Mouse (Mus musculus) forebrain, embryonic 14.5 days (tissue): ENCODE measurements around the gene Trpm3. TPM values are rescaled to one million over a fixed set of nuclear protein-coding genes. Genes with fewer than 3 reads are reported as not detected.
A peak's percentile ranks its signal among the peaks of the same experiment; 100 is the strongest.

Experiments used
- ATAC-seq: fragments of 200-750 bp; cut with Nextera tagmentation; 2 replicates; pipeline ENCODE4 v1.8.0; 2017; ENCODE audit warnings: mild to moderate bottlenecking, moderate library complexity
- DNase-seq: peaks from one replicate; pipeline ENCODE4 v3.0.0-alpha.2; 2015; ENCODE audit warnings: low spot score
- H3K27ac ChIP-seq: fragments of 300-500 bp; sonication (generic); 2 replicates; pipeline ENCODE4 v1.5.1; 2014; ENCODE audit warnings: low read depth, mild to moderate bottlenecking, control low read depth, low read length, moderate library complexity
- H3K27me3 ChIP-seq: fragments of 300-500 bp; sonication (generic); replicated peaks from 2 replicates; pipeline ENCODE4 v1.6.1; 2014; ENCODE audit warnings: low read length, control low read depth, mixed read lengths; ENCODE audit not compliant: control insufficient read depth, insufficient read depth
- H3K36me3 ChIP-seq: fragments of 300-500 bp; sonication (generic); 2 replicates; pipeline ENCODE4 v1.6.1; 2014; ENCODE audit warnings: low read length, control low read depth; ENCODE audit not compliant: control insufficient read depth, insufficient read depth
- H3K4me1 ChIP-seq: fragments of 300-500 bp; sonication (generic); 2 replicates; pipeline ENCODE4 v1.6.1; 2014; ENCODE audit warnings: antibody characterized with exemption, low read length, control low read depth; ENCODE audit not compliant: control insufficient read depth, insufficient read depth
- H3K4me2 ChIP-seq: fragments of 300-500 bp; sonication (generic); 2 replicates; pipeline ENCODE4 v1.6.1; 2014; ENCODE audit warnings: mild to moderate bottlenecking, control low read depth, low read length
- H3K4me3 ChIP-seq: fragments of 300-500 bp; sonication (generic); 2 replicates; pipeline ENCODE4 v1.5.1; 2014; ENCODE audit warnings: low read depth, low read length, control low read depth
- H3K9ac ChIP-seq: fragments of 300-500 bp; sonication (generic); 2 replicates; pipeline ENCODE4 v1.6.1; 2014; ENCODE audit warnings: mild to moderate bottlenecking, low read length, control low read depth, moderate library complexity
- H3K9me3 ChIP-seq: fragments of 300-500 bp; sonication (generic); replicated peaks from 2 replicates; pipeline ENCODE4 v1.6.1; 2016; ENCODE audit warnings: low read length, control low read depth, mixed read lengths; ENCODE audit not compliant: control insufficient read depth
- WGBS: fragments of 180-500 bp; shearing (Covaris S2); extraction: QIAGEN DNeasy Blood & Tissue Kit; methylation state at CpG from one replicate; pipeline ENCODE4 v1.1.7; 2014; 5-methylcytosine and 5-hydroxymethylcytosine counted together
- polyA plus RNA-seq: library from polyadenylated mRNA; unstranded; fragments of >200 nt; fragmentation: Nextera tagmentation; extraction: Ambion mirVana; gene quantifications from 2 replicates; pipeline ENCODE4 v1.2.1, GENCODE M21; 2014

Trpm3 gene
- polyA plus RNA-seq, 1 experiment from 2014 or later = 10.7 TPM

DNA sequence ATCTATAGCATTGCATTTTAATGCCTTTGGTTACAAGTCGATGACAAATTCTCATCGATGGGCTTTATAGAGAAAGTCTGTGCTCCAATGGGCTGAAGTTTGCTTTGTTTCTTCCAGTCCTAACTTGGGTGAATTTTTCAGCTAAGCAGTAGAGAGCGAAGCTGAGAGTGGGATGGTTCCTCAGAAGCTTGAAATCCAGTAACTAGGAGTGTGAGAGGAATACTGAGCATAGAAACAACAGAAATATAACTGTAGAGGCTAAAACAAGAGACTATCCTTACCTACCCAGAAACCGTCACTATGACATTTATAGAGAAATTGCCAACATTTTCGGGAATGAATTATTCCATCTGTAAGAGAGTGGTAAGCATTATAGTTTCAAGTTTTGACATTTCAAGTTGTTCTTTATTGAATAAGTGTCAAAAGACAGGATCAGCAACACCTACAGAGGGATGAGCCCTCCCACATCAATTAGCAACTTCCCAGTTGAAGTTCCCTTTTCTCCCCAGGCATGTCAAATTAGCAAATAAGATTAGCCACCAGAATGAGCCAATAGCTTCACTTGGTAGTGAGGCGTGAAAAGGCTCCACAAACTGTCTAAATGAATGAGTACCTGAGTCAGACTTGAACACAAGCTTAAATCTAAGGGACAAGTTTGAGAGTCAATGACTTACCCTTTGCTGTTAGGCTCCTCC is 339.6 kb downstream of the Trpm3 start:
- no peak for DNase-seq
- WGBS = 91% methylated on average over 6 of the region's 6 CpGs

DNA sequence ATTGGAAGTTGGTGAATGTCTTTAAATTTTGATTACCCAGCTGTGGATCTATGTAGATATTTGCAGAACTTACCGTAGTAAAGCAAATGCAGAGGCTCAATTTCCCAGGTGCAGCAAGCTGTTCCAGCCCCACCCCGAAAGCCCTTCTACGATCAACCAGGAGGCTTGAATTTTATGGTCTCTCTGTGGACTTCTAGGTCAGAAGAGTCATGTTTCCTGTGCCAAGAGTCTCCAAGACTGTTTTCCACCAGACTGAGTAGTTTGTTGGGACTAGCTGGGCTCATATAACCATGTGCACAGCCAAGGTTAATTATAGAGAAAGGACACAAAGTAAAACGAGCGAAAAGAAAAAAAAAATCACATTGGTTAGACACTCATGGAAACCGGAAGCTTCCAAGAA is 364.6 kb downstream of the Trpm3 start:
- Histone ChIP-seq H3K4me2 (no peak overlapping the region), H3K4me3 (no peak overlapping the region), H3K9ac (no peak overlapping the region), H3K4me1 (no peaks in the 10 kb centered on the region), H3K9me3 (no peaks in the 10 kb centered on the region), H3K36me3 (no peaks in the 10 kb centered on the region), H3K27me3 (no peaks in the 10 kb centered on the region), H3K27ac (no peak overlapping the region)
- 95% methylated on average over 6 of the region's 6 CpGs for WGBS
- DNase-seq (no peak), ATAC-seq (no peak)

More for the DNA sequence above, 339.6 kb downstream of the Trpm3 start:
- H3K4me3 ChIP-seq = no peak overlapping the region
- no peak overlapping the region for H3K9ac ChIP-seq
- H3K27ac ChIP-seq = no peak overlapping the region
- ATAC-seq = no peak
- no peaks in the 10 kb centered on the region for H3K9me3 ChIP-seq
- no peaks in the 10 kb centered on the region for H3K27me3 ChIP-seq
- H3K4me1 ChIP-seq = no peaks in the 10 kb centered on the region
- no peak overlapping the region for H3K4me2 ChIP-seq
- H3K36me3 ChIP-seq = no peaks in the 10 kb centered on the region

DNA sequence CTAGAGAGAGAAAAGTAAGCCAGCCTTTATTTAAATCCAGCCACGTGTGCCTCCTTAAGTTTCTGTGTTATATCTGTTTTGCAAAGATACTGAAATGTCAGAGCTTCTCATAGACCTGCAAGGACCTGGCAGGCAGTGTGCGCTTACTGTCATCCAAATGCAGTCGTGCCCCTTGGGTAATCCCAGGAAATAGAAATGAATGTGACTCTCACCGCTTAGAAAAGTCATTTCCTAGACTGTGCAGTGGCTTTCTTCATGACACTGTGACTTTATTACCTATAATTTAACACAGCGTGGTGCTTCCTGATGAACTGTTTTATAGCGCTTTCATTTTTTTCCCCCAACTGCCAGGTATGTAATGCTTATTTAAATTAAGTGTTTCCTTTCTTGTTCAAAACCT is 379.7 kb downstream of the Trpm3 start:
- H3K27me3 ChIP-seq = no peaks in the 10 kb centered on the region
- H3K4me2 ChIP-seq = no peak overlapping the region
- H3K27ac ChIP-seq = no peak overlapping the region
- H3K36me3 ChIP-seq = no peaks in the 10 kb centered on the region
- H3K9me3 ChIP-seq = no peaks in the 10 kb centered on the region
- DNase-seq = peak; percentile 8
- WGBS = 75% methylated on average over 6 of the region's 6 CpGs
- H3K4me1 ChIP-seq = no peaks in the 10 kb centered on the region
- no peak overlapping the region for H3K9ac ChIP-seq
- no peak overlapping the region for H3K4me3 ChIP-seq
- no peak for ATAC-seq

DNA sequence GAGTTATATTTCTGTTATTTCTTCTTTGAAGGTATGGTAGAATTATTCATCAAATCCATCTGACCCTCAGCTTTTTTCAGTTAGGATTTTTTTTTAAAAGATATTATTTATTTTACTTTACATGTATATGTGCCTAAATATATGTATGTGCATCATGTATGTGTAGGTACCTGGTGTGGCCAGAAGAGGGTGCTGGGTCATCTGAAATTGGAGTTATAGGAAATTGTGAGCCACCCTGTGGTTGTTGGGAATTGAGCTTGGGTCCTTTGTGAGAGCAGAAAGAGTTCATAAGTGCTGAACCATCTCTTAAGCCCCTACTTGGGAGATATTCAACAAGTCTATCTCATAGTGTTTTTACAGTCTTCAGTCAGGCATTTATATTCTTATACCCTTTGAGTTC is 389.1 kb downstream of the Trpm3 start:
- H3K27ac ChIP-seq = no peak overlapping the region
- no peak for ATAC-seq
- no peak for DNase-seq
- no peak overlapping the region for H3K4me3 ChIP-seq
- no peaks in the 10 kb centered on the region for H3K9me3 ChIP-seq
- H3K4me2 ChIP-seq = no peak overlapping the region
- no peaks in the 10 kb centered on the region for H3K4me1 ChIP-seq
- H3K36me3 ChIP-seq = no peaks in the 10 kb centered on the region
- H3K27me3 ChIP-seq = no peaks in the 10 kb centered on the region
- H3K9ac ChIP-seq = no peak overlapping the region

DNA sequence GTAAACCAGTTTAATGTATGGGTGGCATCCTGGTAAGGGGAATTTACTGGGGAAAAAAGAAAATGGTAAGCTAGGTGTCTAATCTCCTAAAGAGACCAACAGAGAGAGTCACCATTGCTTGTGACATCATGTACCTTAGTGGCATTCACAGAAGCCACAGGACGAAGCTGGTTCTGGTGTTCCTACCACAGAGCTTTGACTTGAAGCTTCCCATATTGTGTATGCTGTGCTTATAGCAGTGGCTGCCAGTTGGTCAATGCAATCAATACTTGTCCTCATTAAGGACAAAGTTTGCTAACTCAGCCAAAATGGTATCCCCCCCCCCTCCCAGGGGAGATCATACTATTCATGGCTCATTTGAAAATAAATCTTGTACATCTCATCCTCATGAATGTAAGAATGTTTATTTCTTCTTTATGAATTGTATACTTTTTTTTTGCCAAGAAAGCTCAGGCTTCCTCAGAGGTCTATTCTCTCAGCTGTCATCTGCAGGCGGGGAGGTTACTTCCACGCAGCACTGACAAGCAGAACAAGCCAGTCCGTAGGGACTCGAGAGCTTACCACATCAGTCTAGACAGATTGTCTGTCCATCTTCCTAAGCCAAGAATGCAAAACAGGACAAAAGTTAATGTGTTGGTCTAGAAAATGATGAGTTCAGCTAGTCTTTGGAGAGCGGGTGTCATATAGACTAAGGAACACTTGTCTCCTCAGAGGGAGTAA is 404.3 kb downstream of the Trpm3 start:
- no peaks in the 10 kb centered on the region for H3K36me3 ChIP-seq
- H3K9me3 ChIP-seq = no peaks in the 10 kb centered on the region
- no peak overlapping the region for H3K4me2 ChIP-seq
- no peak overlapping the region for H3K4me3 ChIP-seq
- H3K4me1 ChIP-seq = no peaks in the 10 kb centered on the region
- WGBS = 86% methylated on average over 6 of the region's 6 CpGs
- H3K9ac ChIP-seq = no peak overlapping the region
- DNase-seq = no peak
- no peak for ATAC-seq
- no peak overlapping the region for H3K27ac ChIP-seq
- no peaks in the 10 kb centered on the region for H3K27me3 ChIP-seq

DNA sequence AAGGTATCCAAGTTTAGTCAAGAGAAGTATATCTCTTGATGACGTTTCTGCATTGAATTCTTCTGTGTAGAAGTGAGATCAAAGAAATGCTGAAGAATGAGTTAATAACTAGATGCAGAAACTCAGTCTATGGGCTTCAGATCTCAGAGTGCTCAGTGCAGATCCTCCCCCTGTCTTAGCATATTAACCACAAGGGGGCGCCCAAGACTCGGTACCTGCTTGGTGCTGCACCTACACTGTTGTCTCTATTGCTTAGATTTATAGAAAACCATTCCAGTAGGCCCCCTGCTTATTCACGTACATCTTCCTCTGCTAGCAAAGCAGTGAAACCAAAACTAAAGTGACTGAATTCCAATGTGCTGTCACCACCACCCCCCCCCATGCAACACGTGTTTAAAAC is 413.3 kb downstream of the Trpm3 start:
- H3K9ac ChIP-seq = no peak overlapping the region
- H3K4me1 ChIP-seq = peaks cover 11% of the 10 kb centered on the region; the same call in 1 of the 2 replicates
- 0 out of 2 replicates have a peak, but pooled peaks cover 3% of the 10 kb centered on the region for H3K27me3 ChIP-seq
- no peaks in the 10 kb centered on the region for H3K9me3 ChIP-seq
- peak; percentile 69 for DNase-seq
- H3K4me3 ChIP-seq = no peak overlapping the region
- 24% methylated on average over 5 of the region's 5 CpGs for WGBS
- no peak overlapping the region for H3K4me2 ChIP-seq
- peak; percentile 79 for ATAC-seq
- H3K36me3 ChIP-seq = no peaks in the 10 kb centered on the region
- H3K27ac ChIP-seq = no peak overlapping the region

DNA sequence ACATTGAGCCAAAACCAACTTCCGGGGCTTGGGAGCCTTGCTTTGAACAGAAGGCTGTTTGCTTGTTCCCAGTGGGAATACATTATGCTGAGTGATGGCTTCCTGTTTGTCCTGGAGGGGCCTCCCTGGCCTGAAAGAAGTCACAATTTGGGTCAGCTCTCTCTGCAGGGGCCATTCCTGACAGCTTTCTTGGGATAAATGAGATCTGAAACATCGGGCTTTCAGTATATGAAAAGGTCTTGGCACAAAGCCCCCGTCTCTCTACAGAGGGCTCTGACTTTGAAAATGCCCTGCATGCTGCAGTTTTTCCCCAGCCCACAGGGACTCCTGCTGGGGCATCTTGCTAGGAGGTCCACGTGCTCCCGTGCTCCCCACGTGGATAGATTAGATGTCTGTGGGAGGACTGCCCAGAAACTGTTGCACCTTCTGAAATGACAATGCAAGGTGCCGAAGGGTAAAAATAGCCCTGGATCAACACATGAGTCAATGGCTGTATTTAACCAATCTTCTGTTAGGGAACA is 415.6 kb downstream of the Trpm3 start:
- H3K27me3 ChIP-seq = 0 out of 2 replicates have a peak, but pooled peaks cover 3% of the 10 kb centered on the region
- 1% methylated on average over 7 of the region's 7 CpGs for WGBS
- H3K4me3 ChIP-seq = no peak overlapping the region
- peak; percentile 54; the same call in 1 of the 2 replicates for ATAC-seq
- H3K4me1 ChIP-seq = peaks cover 11% of the 10 kb centered on the region; the same call in 1 of the 2 replicates
- no peak overlapping the region for H3K9ac ChIP-seq
- H3K4me2 ChIP-seq = peak overlapping the region; percentile 3; the same call in 1 of the 2 replicates
- no peak overlapping the region for H3K27ac ChIP-seq
- H3K36me3 ChIP-seq = no peaks in the 10 kb centered on the region
- DNase-seq = peak; percentile 52
- H3K9me3 ChIP-seq = no peaks in the 10 kb centered on the region

DNA sequence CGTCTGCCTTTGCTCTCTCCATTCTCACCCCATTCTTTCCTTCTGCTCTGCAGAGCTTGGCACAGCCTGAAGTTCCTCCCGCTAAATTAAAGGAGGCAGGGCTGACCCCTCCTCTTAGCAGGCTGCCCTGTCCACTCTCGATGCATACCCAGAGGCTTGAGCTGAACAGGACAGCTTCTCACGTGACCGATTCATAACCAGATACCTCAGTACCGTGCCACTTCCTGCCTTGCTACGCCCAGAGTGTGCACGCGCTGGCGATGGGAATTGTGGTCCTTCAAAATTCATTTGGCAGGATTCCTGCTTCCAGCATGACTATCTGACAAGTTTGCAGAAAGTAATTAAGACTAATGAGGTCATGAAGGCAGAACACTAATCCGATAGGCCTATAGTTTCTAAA is 433.6 kb downstream of the Trpm3 start:
- ATAC-seq (no peak), DNase-seq (no peak)
- Histone ChIP-seq H3K27me3 (no peaks in the 10 kb centered on the region), H3K4me2 (no peak overlapping the region), H3K9ac (no peak overlapping the region), H3K4me3 (no peak overlapping the region), H3K36me3 (no peaks in the 10 kb centered on the region), H3K4me1 (no peaks in the 10 kb centered on the region), H3K9me3 (no peaks in the 10 kb centered on the region), H3K27ac (no peak overlapping the region)
- 63% methylated on average over 11 of the region's 11 CpGs for WGBS

DNA sequence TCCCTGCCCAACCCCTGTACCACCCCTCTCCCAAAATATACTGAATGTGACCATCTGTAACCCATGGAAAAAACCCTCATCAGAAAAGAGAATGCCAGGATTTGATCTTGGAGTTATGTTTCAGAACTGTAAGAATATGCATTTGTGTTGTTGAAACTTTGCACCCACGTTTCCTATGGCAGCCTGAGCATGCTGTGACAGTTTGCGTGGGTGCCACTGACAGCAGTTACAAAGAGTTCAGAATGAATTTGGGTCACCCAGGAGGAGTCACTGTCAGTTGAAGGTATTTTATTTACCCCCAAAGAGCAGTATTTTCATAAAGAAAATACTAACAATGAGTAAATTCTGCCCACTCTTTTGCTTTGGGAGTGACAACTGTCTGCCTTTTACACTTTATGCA is 434.0 kb downstream of the Trpm3 start:
- Histone ChIP-seq H3K4me1 (no peaks in the 10 kb centered on the region), H3K9me3 (no peaks in the 10 kb centered on the region), H3K9ac (no peak overlapping the region), H3K36me3 (no peaks in the 10 kb centered on the region), H3K4me2 (no peak overlapping the region), H3K4me3 (no peak overlapping the region), H3K27me3 (no peaks in the 10 kb centered on the region), H3K27ac (no peak overlapping the region)
- whole genome bisulfite sequencing = 80% methylated on average over 2 of the region's 2 CpGs
- ATAC-seq (no peak), DNase-seq (no peak)
